Mouse (Mus musculus): Measurements from ENCODE around the gene Gm17334. TPM values are rescaled to one million over a fixed set of nuclear protein-coding genes. Genes with fewer than 3 reads are reported as not detected.

Gm17334 gene
- polyA plus RNA-seq, 1 experiment from 2014 or later: not detected

DNA sequence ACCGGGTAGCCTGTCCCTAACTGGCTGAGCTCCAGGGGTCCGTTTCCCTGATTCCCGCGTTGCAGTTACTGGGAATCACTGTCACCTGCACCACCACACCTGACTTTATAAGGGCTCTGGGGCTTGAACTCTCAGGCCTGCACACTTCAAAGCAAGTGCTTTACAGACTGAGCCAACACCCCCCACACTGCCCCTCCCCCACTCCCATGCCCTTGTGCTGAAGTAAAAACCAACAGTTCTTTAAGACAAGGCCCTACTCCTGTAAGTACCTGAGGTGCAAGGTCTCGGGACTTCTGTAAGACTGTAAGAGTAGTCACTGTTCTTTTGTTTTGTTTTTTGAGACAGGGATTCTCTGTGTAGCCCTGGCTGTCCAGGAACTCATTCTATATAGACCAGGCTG, 5.5 kb upstream of the Gm17334 start:
- Histone ChIP-seq H3K9ac (ENCODE audit: low read length) (no peak overlapping the region), H3K27ac (replicated peaks in 1 of 2; ENCODE audit: control insufficient read depth in 1 of 2, insufficient read depth in 1 of 2, low read depth in 2 of 2, low read length in 2 of 2) (no peak overlapping the region), H3K27me3 (ENCODE audit: control insufficient read depth, insufficient read depth, low read length) (no peaks in the 10 kb centered on the region), H3K4me2 (ENCODE audit: low read length) (no peak overlapping the region), H3K36me3 (ENCODE audit: control insufficient read depth, insufficient read depth, low read length) (peaks cover 48% of the 10 kb centered on the region), H3K9me3 (ENCODE audit: control insufficient read depth, low read length) (no peaks in the 10 kb centered on the region), H3K4me3 (ENCODE audit: control insufficient read depth in 1 of 2, insufficient read depth in 1 of 2, low read depth in 1 of 2, low read length in 2 of 2) (no peak overlapping the region), H3K4me1 (ENCODE audit: control insufficient read depth in 2 of 2, insufficient read depth in 2 of 2, low read length in 2 of 2) (0 out of 4 replicates have a peak, but pooled peaks cover 0 to 3% of the 10 kb centered on the region in 2 experiments)
- no peak for ATAC-seq (ENCODE audit: insufficient number of reproducible peaks, insufficient read depth, low FRiP score, low read depth)
- 77% methylated on average over 5 of the region's 5 CpGs for WGBS

DNA sequence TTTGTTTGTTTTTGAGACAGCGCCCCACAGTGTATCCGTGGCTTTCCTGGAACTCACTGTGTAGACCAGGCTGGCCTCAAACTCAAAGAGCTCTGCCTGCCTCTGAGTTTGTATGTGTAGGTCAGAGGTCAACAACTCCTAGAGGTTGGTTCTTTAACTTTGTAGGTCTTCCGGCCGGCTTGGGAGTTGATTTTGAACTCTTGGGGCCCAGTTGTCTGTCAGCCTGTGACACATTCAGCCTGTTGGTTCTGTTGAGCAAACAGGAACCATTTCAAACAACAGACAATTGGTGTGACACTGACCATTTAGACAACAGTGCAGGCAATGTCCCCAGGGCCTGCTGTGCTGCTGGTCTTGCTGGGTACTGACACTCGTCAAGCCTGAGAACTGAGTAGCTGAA, 4.7 kb upstream of the Gm17334 start:
- Histone ChIP-seq H3K9me3 (ENCODE audit: control insufficient read depth, low read length) (no peaks in the 10 kb centered on the region), H3K27ac (replicated peaks in 1 of 2; ENCODE audit: control insufficient read depth in 1 of 2, insufficient read depth in 1 of 2, low read depth in 2 of 2, low read length in 2 of 2) (no peak overlapping the region), H3K27me3 (ENCODE audit: control insufficient read depth, insufficient read depth, low read length) (no peaks in the 10 kb centered on the region), H3K4me3 (ENCODE audit: control insufficient read depth in 1 of 2, insufficient read depth in 1 of 2, low read depth in 1 of 2, low read length in 2 of 2) (no peak overlapping the region), H3K9ac (ENCODE audit: low read length) (no peak overlapping the region), H3K36me3 (ENCODE audit: control insufficient read depth, insufficient read depth, low read length) (peaks cover 53% of the 10 kb centered on the region), H3K4me2 (ENCODE audit: low read length) (no peak overlapping the region), H3K4me1 (ENCODE audit: control insufficient read depth in 2 of 2, insufficient read depth in 2 of 2, low read length in 2 of 2) (0 out of 4 replicates have a peak, but pooled peaks cover 0 to 3% of the 10 kb centered on the region in 2 experiments)
- 66% methylated on average over 5 of the region's 5 CpGs for WGBS
- no peak for ATAC-seq (ENCODE audit: insufficient number of reproducible peaks, insufficient read depth, low FRiP score, low read depth)

DNA sequence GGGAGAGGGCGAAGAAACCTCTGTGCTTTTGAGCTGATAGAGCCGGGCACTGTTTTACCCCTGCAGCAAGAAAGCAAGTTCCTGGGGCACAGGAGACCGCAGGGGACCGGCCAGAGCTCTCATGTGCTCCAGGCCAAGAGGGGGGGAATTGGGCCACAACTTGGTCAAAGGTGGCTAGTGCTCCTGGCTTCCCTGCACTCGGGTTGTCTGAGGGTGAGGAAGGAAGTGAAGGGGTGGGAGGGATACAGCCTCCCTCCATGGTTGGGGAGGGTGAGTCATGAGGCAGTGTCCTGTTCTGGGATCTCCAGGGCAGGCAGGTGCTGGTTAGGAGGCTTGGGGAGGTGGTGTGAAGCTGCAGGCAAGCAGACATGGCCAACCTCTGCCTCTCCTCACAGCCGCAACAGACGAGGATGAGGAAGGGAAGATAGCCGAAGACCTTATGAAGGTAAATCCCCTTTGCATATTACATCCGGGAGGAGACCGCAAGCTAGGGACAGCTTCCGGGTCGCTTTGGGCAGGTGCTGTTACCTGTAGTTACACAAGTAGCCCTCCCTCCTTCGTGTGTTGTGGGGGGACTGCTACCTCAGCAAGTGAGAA, 1.8 kb upstream of the Gm17334 start:
- H3K27me3 ChIP-seq (ENCODE audit: control insufficient read depth, insufficient read depth, low read length): no peaks in the 10 kb centered on the region
- H3K36me3 ChIP-seq (ENCODE audit: control insufficient read depth, insufficient read depth, low read length): peaks cover 56% of the 10 kb centered on the region
- no peak overlapping the region for H3K9ac ChIP-seq (ENCODE audit: low read length)
- no peak for ATAC-seq (ENCODE audit: insufficient number of reproducible peaks, insufficient read depth, low FRiP score, low read depth)
- H3K4me1 ChIP-seq (ENCODE audit: control insufficient read depth in 2 of 2, insufficient read depth in 2 of 2, low read length in 2 of 2): peaks cover 0 to 6% of the 10 kb centered on the region in 2 experiments; a peak in 1 of 4 replicates
- WGBS: 86% methylated on average over 13 of the region's 13 CpGs
- no peaks in the 10 kb centered on the region for H3K9me3 ChIP-seq (ENCODE audit: control insufficient read depth, low read length)
- no peak overlapping the region for H3K27ac ChIP-seq (replicated peaks in 1 of 2; ENCODE audit: control insufficient read depth in 1 of 2, insufficient read depth in 1 of 2, low read depth in 2 of 2, low read length in 2 of 2)
- H3K4me2 ChIP-seq (ENCODE audit: low read length): no peak overlapping the region
- no peak overlapping the region for H3K4me3 ChIP-seq (ENCODE audit: control insufficient read depth in 1 of 2, insufficient read depth in 1 of 2, low read depth in 1 of 2, low read length in 2 of 2)

DNA sequence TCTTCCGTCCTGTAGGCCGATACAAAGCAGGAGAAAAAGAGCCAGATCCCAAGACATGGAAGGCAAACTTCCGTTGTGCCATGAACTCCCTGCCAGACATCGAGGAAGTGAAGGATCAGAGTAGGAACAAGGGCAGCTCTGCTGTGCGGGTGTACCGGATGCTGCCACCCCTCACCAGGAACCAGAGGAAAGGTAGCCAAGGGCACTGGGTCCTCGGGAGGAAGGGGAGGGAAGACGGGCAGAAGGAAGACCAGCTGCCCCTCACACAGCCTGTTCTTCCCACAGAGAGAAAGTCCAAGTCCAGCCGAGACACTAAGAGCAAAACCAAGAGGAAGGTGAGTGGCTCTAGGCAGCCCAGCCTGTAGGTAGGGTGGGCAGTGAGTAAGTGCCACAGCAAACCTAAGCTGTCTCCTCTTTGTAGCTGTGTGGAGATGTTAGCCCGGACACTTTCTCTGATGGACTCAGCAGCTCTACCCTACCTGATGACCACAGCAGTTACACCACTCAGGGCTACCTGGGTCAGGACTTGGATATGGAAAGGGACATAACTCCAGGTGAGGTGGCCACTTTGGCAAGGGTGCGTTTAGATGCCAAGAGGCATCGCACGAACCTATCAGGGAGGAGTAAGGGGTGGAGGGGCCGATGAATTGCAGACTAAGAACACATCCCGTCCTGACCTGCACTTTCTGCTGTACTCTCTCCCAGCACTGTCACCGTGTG, 814 bp upstream of the Gm17334 start:
- Histone ChIP-seq H3K4me1 (ENCODE audit: control insufficient read depth in 2 of 2, insufficient read depth in 2 of 2, low read length in 2 of 2) (peaks cover 3 to 6% of the 10 kb centered on the region in 2 experiments; a peak in 3 of 4 replicates), H3K9me3 (ENCODE audit: control insufficient read depth, low read length) (no peaks in the 10 kb centered on the region), H3K27ac (replicated peaks in 1 of 2; ENCODE audit: control insufficient read depth in 1 of 2, insufficient read depth in 1 of 2, low read depth in 2 of 2, low read length in 2 of 2) (no peak overlapping the region), H3K36me3 (ENCODE audit: control insufficient read depth, insufficient read depth, low read length) (peaks cover 56% of the 10 kb centered on the region), H3K27me3 (ENCODE audit: control insufficient read depth, insufficient read depth, low read length) (no peaks in the 10 kb centered on the region), H3K4me3 (ENCODE audit: control insufficient read depth in 1 of 2, insufficient read depth in 1 of 2, low read depth in 1 of 2, low read length in 2 of 2) (no peak overlapping the region), H3K4me2 (ENCODE audit: low read length) (no peak overlapping the region), H3K9ac (ENCODE audit: low read length) (no peak overlapping the region)
- no peak for ATAC-seq (ENCODE audit: insufficient number of reproducible peaks, insufficient read depth, low FRiP score, low read depth)
- 87% methylated on average over 16 of the region's 16 CpGs for WGBS

DNA sequence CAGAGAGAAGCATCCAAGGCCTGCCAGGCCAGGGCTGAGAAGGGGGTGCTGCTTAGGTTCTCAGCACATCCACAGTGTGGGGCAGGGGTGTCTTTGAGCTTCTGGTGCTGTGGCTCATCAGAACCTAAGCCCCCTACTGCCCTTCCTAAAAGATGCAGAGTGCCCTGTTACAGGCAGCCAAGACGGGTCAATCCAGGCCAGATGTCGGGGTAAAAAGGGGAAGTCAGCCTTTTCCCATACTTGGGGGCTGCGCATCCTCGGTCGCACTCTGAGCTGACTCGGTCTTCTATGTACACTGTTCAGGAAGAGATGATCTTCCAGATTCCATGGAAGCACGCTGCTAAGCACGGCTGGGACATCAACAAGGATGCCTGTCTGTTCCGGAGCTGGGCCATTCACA, 451 bp downstream of the Gm17334 start:
- no peak for ATAC-seq (ENCODE audit: insufficient number of reproducible peaks, insufficient read depth, low FRiP score, low read depth)
- Histone ChIP-seq H3K4me3 (ENCODE audit: control insufficient read depth in 1 of 2, insufficient read depth in 1 of 2, low read depth in 1 of 2, low read length in 2 of 2) (no peak overlapping the region), H3K9ac (ENCODE audit: low read length) (no peak overlapping the region), H3K27ac (replicated peaks in 1 of 2; ENCODE audit: control insufficient read depth in 1 of 2, insufficient read depth in 1 of 2, low read depth in 2 of 2, low read length in 2 of 2) (no peak overlapping the region), H3K4me1 (ENCODE audit: control insufficient read depth in 2 of 2, insufficient read depth in 2 of 2, low read length in 2 of 2) (peaks cover 3 to 6% of the 10 kb centered on the region in 2 experiments; a peak in 3 of 4 replicates), H3K4me2 (ENCODE audit: low read length) (no peak overlapping the region), H3K36me3 (ENCODE audit: control insufficient read depth, insufficient read depth, low read length) (peaks cover 48% of the 10 kb centered on the region), H3K27me3 (ENCODE audit: control insufficient read depth, insufficient read depth, low read length) (no peaks in the 10 kb centered on the region), H3K9me3 (ENCODE audit: control insufficient read depth, low read length) (no peaks in the 10 kb centered on the region)
- 84% methylated on average over 9 of the region's 9 CpGs for whole genome bisulfite sequencing

DNA sequence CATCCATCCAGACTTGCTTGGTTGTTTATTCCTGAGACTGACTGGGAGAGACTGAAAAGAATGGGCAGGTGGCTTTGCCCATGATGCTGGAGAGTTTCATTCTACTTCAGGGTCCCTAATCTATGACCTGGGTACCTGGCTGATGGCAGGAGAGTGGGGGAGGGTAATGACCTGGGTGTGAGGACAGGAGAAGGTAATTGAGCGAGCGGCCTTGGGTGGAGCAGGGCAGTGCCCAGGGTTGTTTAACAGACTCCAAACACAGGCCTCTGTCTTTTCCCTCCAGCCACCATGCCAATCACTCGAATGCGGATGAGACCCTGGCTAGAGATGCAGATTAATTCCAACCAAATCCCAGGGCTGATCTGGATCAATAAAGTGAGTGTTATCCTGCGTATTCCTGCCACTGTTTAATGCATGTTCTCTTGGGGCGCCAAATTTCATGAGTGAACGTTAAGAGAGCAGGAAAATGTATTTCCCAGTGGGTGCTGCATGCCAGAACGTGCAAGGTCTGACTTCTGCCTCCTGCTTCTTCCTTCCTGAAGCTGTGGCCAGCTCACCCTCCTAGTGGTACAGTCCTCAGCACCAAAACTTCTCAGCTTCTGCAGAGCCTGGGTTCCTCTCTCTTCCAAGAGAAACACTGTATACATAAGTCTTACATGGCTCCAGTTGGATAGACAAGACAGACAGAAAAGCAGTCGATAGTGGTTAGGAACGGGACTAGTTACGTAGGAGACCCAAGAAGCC, 1.8 kb downstream of the Gm17334 start:
- Histone ChIP-seq H3K9me3 (ENCODE audit: control insufficient read depth, low read length) (no peaks in the 10 kb centered on the region), H3K4me1 (ENCODE audit: control insufficient read depth in 2 of 2, insufficient read depth in 2 of 2, low read length in 2 of 2) (peaks cover 3 to 6% of the 10 kb centered on the region in 2 experiments; a peak in 3 of 4 replicates), H3K27me3 (ENCODE audit: control insufficient read depth, insufficient read depth, low read length) (no peaks in the 10 kb centered on the region), H3K4me2 (ENCODE audit: low read length) (peak overlapping the region; percentile 84), H3K36me3 (ENCODE audit: control insufficient read depth, insufficient read depth, low read length) (peaks cover 34% of the 10 kb centered on the region), H3K27ac (replicated peaks in 1 of 2; ENCODE audit: control insufficient read depth in 1 of 2, insufficient read depth in 1 of 2, low read depth in 2 of 2, low read length in 2 of 2) (no peak overlapping the region), H3K4me3 (ENCODE audit: control insufficient read depth in 1 of 2, insufficient read depth in 1 of 2, low read depth in 1 of 2, low read length in 2 of 2) (peak overlapping the region in 1 of 2 experiments; percentile 87; a peak in 3 of 4 replicates), H3K9ac (ENCODE audit: low read length) (peak overlapping the region; percentile 82)
- no peak for ATAC-seq (ENCODE audit: insufficient number of reproducible peaks, insufficient read depth, low FRiP score, low read depth)
- WGBS: 82% methylated on average over 11 of the region's 11 CpGs

DNA sequence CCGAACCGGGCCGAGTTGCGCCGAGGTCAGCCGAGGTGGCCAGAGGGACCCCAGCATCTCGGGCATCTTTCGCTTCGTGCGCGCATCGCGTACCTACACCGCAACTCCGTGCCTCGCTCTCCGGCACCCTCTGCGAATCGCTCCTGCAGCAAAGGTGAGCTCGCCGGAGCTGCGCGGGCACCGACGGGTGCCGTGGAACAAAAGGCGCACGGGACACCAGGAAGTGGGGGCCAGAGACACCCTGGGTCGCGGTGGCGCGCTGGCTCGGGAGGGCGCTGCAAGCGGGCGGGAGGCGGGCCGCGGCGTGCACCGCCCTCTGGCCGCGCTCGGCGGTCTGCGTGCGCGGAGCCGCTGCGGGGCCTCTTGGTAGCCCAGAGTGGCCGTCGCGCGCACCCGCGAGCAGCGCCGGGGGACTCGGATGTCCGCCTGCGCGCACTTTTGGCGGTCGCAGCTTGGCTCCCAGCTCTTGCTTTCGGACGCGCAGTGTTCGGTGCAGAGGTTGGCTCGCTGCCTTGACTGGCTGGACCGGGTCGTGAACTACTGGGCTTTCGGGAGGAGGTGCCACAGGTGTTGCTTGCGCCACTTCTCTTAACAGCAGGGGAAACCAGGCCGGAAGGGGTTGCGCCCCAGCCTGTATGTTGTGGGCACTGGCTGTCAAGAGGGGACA, 2.7 kb downstream of the Gm17334 start:
- Histone ChIP-seq H3K9ac (ENCODE audit: low read length) (peak overlapping the region; percentile 82), H3K36me3 (ENCODE audit: control insufficient read depth, insufficient read depth, low read length) (peaks cover 26% of the 10 kb centered on the region), H3K4me2 (ENCODE audit: low read length) (peak overlapping the region; percentile 84), H3K9me3 (ENCODE audit: control insufficient read depth, low read length) (no peaks in the 10 kb centered on the region), H3K4me3 (ENCODE audit: control insufficient read depth in 1 of 2, insufficient read depth in 1 of 2, low read depth in 1 of 2, low read length in 2 of 2) (peak overlapping the region; percentile 87 to 89), H3K4me1 (ENCODE audit: control insufficient read depth in 2 of 2, insufficient read depth in 2 of 2, low read length in 2 of 2) (peaks cover 3 to 6% of the 10 kb centered on the region in 2 experiments; a peak in 3 of 4 replicates), H3K27me3 (ENCODE audit: control insufficient read depth, insufficient read depth, low read length) (no peaks in the 10 kb centered on the region), H3K27ac (replicated peaks in 1 of 2; ENCODE audit: control insufficient read depth in 1 of 2, insufficient read depth in 1 of 2, low read depth in 2 of 2, low read length in 2 of 2) (peak overlapping the region; percentile 73 to 76)
- under 1% methylated on average over 53 of the region's 75 CpGs for whole genome bisulfite sequencing
- ATAC-seq (ENCODE audit: insufficient number of reproducible peaks, insufficient read depth, low FRiP score, low read depth): peak; percentile 69
